In the genomic region with DNA sequence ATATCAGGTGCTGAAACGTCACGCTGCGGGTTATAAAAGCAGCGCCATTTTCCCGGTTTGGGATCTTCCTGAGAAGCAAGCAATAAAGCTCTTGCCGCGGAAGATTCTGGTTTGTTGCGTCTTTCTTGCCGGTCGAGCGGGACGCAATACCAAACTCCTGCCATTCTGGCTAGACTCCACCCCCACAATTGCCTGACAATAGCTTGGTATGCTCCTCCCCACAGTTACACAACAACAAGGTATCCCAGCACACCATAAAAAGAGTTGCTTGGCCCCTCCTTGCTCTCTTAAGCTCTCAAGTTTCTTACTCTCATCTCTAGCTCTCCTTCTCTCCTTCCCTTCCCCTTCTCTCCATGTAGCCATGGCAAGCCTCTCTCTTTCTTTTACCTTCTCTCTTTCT, we compare ENCODE assay signal across 4 mouse cellular contexts.
A peak's percentile ranks its signal among the peaks of the same experiment; 100 is the strongest.
DNase-seq lines count a peak whose midpoint lies in the region.
"Not testable (repeated sequence)": the region's sequence is repeated elsewhere in the genome, so short reads cannot be mapped to it uniquely, and the experiment has no call there.

No protein-coding gene starts in this region.

- peak overlapping the region in 1 of 2 experiments; percentile 5; a peak in 1 of 4 replicates for H3K4me3 ChIP-seq in ES-E14 (ENCODE audit: insufficient read depth in 1 of 2, low read depth in 1 of 2, low read length in 2 of 2, poor library complexity in 1 of 2, severe bottlenecking in 1 of 2)

- not testable (repeated sequence) for H3K9ac ChIP-seq in ES-E14 (ENCODE audit: insufficient read depth, low read depth, low read length, poor library complexity, severe bottlenecking)

- in situ Hi-C loops in ES-E14 (cut with MboI; ENCODE audit: low sequenced_read_pairs in 2 of 2, unreplicated experiment in 2 of 2): not testable (repeated sequence)

- DNase-seq in ES-CJ7 (ENCODE audit: low read depth, low spot score) (peak; percentile 54), ES-E14 (ENCODE audit: low read depth, low spot score) (peak; percentile 9), R1 (ENCODE audit: low read depth, low spot score) (peak; percentile 87), ZHBTc4 (ENCODE audit: low read depth, low spot score) (peak; percentile 70)

- not testable (repeated sequence) for H3K4me1 ChIP-seq in ES-E14 (ENCODE audit: control insufficient read depth in 2 of 2, insufficient read depth in 2 of 2, low read length in 2 of 2, poor library complexity in 1 of 2)

- not testable (repeated sequence) for H3K36me3 ChIP-seq in ES-E14 (ENCODE audit: control insufficient read depth, insufficient read depth, low read length, poor library complexity, severe bottlenecking)

- not testable (repeated sequence) for H3K9me3 ChIP-seq in ES-E14 (ENCODE audit: control insufficient read depth, insufficient read depth, low read depth, low read length)

- not testable (repeated sequence) for H3K27ac ChIP-seq in ES-E14 (ENCODE audit: insufficient read depth, low read depth, low read length, poor library complexity, severe bottlenecking)

Comparison
In these comparisons a context has a peak if more than half of its experiments do, and no peak if none do; other contexts are left out.
1. DNase-seq: peak in every context shown above with its lines; median percentile 87 in R1; 70 in ZHBTc4; 54 in ES-CJ7; 9 in ES-E14.